Mouse (Mus musculus): ENCODE results near the gene Olfr764-ps1.
"Not testable (repeated sequence)": the region's sequence is repeated elsewhere in the genome, so short reads cannot be mapped to it uniquely, and the experiment has no call there.

DNA sequence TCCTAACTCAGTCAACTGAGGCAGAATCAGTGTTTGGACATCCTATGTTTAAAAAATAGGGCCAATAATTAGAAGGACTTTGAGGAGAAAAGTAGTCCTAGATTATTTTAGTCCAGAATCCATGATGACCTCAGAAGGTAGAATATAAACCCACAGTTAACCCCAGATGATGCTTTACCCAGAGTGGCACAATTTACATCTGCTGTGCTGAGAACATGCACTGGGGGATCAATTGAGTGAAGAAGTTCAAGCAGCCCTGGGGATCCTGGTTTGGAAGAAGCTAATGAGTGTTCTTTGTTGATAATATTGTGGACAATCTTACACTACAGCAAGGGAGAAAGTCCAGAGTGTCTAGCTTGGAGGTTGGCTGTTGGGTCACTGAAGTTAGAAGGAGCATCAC, 43.1 kb upstream of the Olfr764-ps1 start, which contains the start of gene Olfr767:
- TF ChIP-seq POLR2A (IDR thresholded peaks at IDR 0.05; ENCODE audit: control insufficient read depth, low read depth, low read length); CTCF (IDR thresholded peaks at IDR 0.05; ENCODE audit: control insufficient read depth, insufficient read depth, insufficient replicate concordance, low read depth, low read length): not testable (repeated sequence)

All from testis, adult 2 months (tissue).